Mouse (Mus musculus): ENCODE measurements around the gene Msx3. TPM values are rescaled to one million over a fixed set of nuclear protein-coding genes. Genes with fewer than 3 reads are reported as not detected.

Msx3 gene
- polyA plus RNA-seq (2014; fragmentation: Illumina TruSeq; extraction: RNeasy Lipid Tissue Mini Kit (QIAGEN cat#74804); ENCODE audit: low read depth, low replicate concordance): not detected

GRCm38 (mm10) chr7:140048361-140049114, at the start of gene Msx3:
Msx3 (minus strand) TSS chr7:140049089.

DNA sequence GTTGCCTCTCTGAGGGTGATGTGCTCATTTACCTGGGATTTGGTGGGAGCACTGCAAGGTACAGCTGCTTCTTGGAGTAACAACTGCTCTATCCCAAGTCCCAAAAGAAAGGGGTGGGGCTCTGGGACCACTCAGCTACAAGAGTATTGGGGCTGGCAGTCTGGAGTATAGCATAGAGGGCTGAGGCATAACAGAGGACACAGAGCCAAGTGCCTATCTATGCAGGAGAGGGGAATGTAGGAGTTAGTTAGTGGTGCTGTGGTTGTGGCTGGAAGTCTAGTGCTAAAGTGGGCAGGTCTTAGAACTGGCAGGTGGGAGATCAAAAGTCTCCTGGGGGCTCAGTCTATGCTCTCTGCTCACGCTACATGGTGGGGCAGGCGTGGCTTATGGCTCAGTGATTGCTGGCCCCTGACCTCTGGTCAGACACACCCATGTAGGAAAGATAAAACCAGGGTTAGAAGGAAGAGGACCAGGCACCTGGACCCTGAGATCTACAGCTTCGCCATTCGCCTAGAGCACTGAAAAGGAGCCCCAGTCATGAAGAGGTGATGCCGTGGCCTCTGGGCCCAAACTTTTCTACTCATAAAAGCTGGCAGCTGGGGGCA, 44.1 kb upstream of the Msx3 start, which contains the start of gene Prap1:
Gene Prap1, plus strand, starts transcription at position 472 of the 605 bp plus-strand sequence.

GRCm38 (mm10) chr7:140082242-140082678, 33.4 kb upstream of the Msx3 start, which contains the start of gene Caly:
Caly (minus strand) TSS chr7:140082548.

DNA sequence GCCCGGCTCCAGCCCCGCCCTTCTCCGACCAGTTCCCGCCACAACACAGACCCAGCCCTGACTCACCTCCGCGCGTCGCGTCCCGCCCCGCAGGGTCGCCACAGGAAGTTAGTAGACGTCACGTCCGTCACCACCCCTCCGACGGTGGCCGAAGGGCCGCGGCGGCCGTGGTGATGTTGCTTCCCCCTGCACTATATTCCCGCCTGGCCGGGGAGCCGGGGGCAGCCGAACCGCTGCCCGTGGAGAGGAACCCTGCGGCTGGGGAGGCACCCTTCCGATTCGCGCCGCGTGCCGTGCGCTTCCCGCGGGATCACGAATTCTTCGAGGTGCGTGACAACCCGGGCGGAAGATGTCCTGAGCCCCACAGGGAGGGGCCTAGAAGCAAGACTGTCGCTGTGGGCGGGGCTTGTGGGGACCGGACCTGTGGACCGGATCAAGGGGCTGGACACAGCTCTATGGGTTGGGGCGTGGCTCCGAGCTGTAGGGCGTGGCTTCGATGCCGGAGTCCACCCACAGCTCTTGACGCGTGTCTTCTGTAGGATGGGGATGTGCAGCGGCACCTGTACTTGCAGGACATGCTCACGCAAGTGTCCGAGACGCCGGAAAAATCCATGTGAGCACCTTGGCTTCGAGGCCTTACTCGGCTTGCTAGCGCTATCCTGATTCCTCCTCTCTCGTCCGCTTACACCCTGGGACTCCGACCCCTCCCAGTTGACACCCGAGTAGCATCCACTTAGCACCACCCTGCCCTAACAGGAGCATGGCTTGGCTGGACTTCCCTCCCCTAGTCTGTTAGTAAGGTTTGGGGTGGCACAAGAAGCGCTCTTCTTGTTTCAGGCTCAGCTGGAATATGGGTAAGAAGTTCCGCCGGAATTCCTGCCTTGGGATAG, 12.4 kb downstream of the Msx3 start, which contains the start of the genes Zfp511 and Tubgcp2:
Gene Zfp511, plus strand, starts transcription at position 111 of the 890 bp plus-strand sequence.
Gene Tubgcp2, minus strand, starts transcription at position 389 of the 890 bp plus-strand sequence.

Other genes with a start within 250 kb of the Msx3 start
- not detected for gene Adgra1, start 214.9 kb downstream of the Msx3 start, polyA plus RNA-seq (2014; fragmentation: Illumina TruSeq; extraction: RNeasy Lipid Tissue Mini Kit (QIAGEN cat#74804); ENCODE audit: low read depth, low replicate concordance)
- not detected for gene Kndc1, start 154.4 kb downstream of the Msx3 start, polyA plus RNA-seq (2014; fragmentation: Illumina TruSeq; extraction: RNeasy Lipid Tissue Mini Kit (QIAGEN cat#74804); ENCODE audit: low read depth, low replicate concordance)
- gene Utf1, start 105.3 kb downstream of the Msx3 start, polyA plus RNA-seq (2014; fragmentation: Illumina TruSeq; extraction: RNeasy Lipid Tissue Mini Kit (QIAGEN cat#74804); ENCODE audit: low read depth, low replicate concordance): not detected
- not detected for gene 6430531B16Rik, start 70.3 kb downstream of the Msx3 start, polyA plus RNA-seq (2014; fragmentation: Illumina TruSeq; extraction: RNeasy Lipid Tissue Mini Kit (QIAGEN cat#74804); ENCODE audit: low read depth, low replicate concordance)
- gene Adam8, start 56.5 kb downstream of the Msx3 start, polyA plus RNA-seq (2014; fragmentation: Illumina TruSeq; extraction: RNeasy Lipid Tissue Mini Kit (QIAGEN cat#74804); ENCODE audit: low read depth, low replicate concordance): not detected
- 15.9 TPM for gene Zfp511, start 12.7 kb downstream of the Msx3 start, polyA plus RNA-seq (2014; fragmentation: Illumina TruSeq; extraction: RNeasy Lipid Tissue Mini Kit (QIAGEN cat#74804); ENCODE audit: low read depth, low replicate concordance)
- gene Tubgcp2, start 12.4 kb downstream of the Msx3 start, polyA plus RNA-seq (2014; fragmentation: Illumina TruSeq; extraction: RNeasy Lipid Tissue Mini Kit (QIAGEN cat#74804); ENCODE audit: low read depth, low replicate concordance): 12.0 TPM
- gene Caly, start 33.5 kb upstream of the Msx3 start, polyA plus RNA-seq (2014; fragmentation: Illumina TruSeq; extraction: RNeasy Lipid Tissue Mini Kit (QIAGEN cat#74804); ENCODE audit: low read depth, low replicate concordance): not detected
- gene Prap1, start 44.3 kb upstream of the Msx3 start, polyA plus RNA-seq (2014; fragmentation: Illumina TruSeq; extraction: RNeasy Lipid Tissue Mini Kit (QIAGEN cat#74804); ENCODE audit: low read depth, low replicate concordance): not detected
- gene Fuom, start 53.4 kb upstream of the Msx3 start, polyA plus RNA-seq (2014; fragmentation: Illumina TruSeq; extraction: RNeasy Lipid Tissue Mini Kit (QIAGEN cat#74804); ENCODE audit: low read depth, low replicate concordance): 32.4 TPM
- gene Paox, start 66.7 kb upstream of the Msx3 start, polyA plus RNA-seq (2014; fragmentation: Illumina TruSeq; extraction: RNeasy Lipid Tissue Mini Kit (QIAGEN cat#74804); ENCODE audit: low read depth, low replicate concordance): 5.0 TPM
- gene Echs1, start 67.4 kb upstream of the Msx3 start, polyA plus RNA-seq (2014; fragmentation: Illumina TruSeq; extraction: RNeasy Lipid Tissue Mini Kit (QIAGEN cat#74804); ENCODE audit: low read depth, low replicate concordance): 87.7 TPM
- 3.2 TPM for gene Mtg1, start 88.5 kb upstream of the Msx3 start, polyA plus RNA-seq (2014; fragmentation: Illumina TruSeq; extraction: RNeasy Lipid Tissue Mini Kit (QIAGEN cat#74804); ENCODE audit: low read depth, low replicate concordance)
- 0.73 TPM for gene Sprn, start 105.8 kb upstream of the Msx3 start, polyA plus RNA-seq (2014; fragmentation: Illumina TruSeq; extraction: RNeasy Lipid Tissue Mini Kit (QIAGEN cat#74804); ENCODE audit: low read depth, low replicate concordance)
- not detected for gene Olfr522, start 115.7 kb upstream of the Msx3 start, polyA plus RNA-seq (2014; fragmentation: Illumina TruSeq; extraction: RNeasy Lipid Tissue Mini Kit (QIAGEN cat#74804); ENCODE audit: low read depth, low replicate concordance)
- not detected for gene Olfr523, start 124.1 kb upstream of the Msx3 start, polyA plus RNA-seq (2014; fragmentation: Illumina TruSeq; extraction: RNeasy Lipid Tissue Mini Kit (QIAGEN cat#74804); ENCODE audit: low read depth, low replicate concordance)
- gene Olfr524, start 156.9 kb upstream of the Msx3 start, polyA plus RNA-seq (2014; fragmentation: Illumina TruSeq; extraction: RNeasy Lipid Tissue Mini Kit (QIAGEN cat#74804); ENCODE audit: low read depth, low replicate concordance): not detected
- gene Cd163l1, start 169.2 kb upstream of the Msx3 start, polyA plus RNA-seq (2014; fragmentation: Illumina TruSeq; extraction: RNeasy Lipid Tissue Mini Kit (QIAGEN cat#74804); ENCODE audit: low read depth, low replicate concordance): not detected
- gene 5830411N06Rik, start 198.2 kb upstream of the Msx3 start, polyA plus RNA-seq (2014; fragmentation: Illumina TruSeq; extraction: RNeasy Lipid Tissue Mini Kit (QIAGEN cat#74804); ENCODE audit: low read depth, low replicate concordance): not detected